Mouse (Mus musculus): ENCODE measurements around the gene Amz1. TPM values are rescaled to one million over a fixed set of nuclear protein-coding genes. Genes with fewer than 3 reads are reported as not detected.

Gene Amz1
- polyA plus RNA-seq (2015; fragmentation: Nextera tagmentation; extraction: Ambion mirVana): 0.65 and 0.67 TPM in 2 replicates

GRCm38 (mm10) chr5:140723822-140724221 is at the start of gene Amz1:
TSS of gene Amz1 (plus strand) at chr5:140724127.
- Histone ChIP-seq H3K27ac (replicated peaks) (no peak within 1 kb of the TSS), H3K9ac (ENCODE audit: low read length) (no peak within 1 kb of the TSS), H3K4me1 (replicated peaks; ENCODE audit: control insufficient read depth, insufficient read depth) (no peaks in the 10 kb centered on the region), H3K27me3 (ENCODE audit: control insufficient read depth, insufficient read depth, low read length) (no peaks in the 10 kb centered on the region), H3K36me3 (ENCODE audit: control insufficient read depth, insufficient read depth, low read length) (peaks cover 2% of the 10 kb centered on the region; the same call in 1 of the 2 replicates), H3K4me3 (ENCODE audit: low read depth, low read length) (no peak within 1 kb of the TSS), H3K4me2 (replicated peaks; ENCODE audit: low read depth) (no peak within 1 kb of the TSS), H3K9me3 (ENCODE audit: control insufficient read depth, low read length) (no peaks in the 10 kb centered on the region)
- WGBS: 76% methylated on average over 13 of the region's 13 CpGs
- TF ChIP-seq EP300 (optimal IDR thresholded peaks at IDR 0.05) (no peak), CTCF (IDR thresholded peaks at IDR 0.05; ENCODE audit: low read depth) (no peak)
- DNase-seq (ENCODE audit: low spot score): no peak
- no peak; the same call in 1 of the 2 replicates for ATAC-seq (ENCODE audit: low FRiP score, low TSS enrichment)

- Histone ChIP-seq H3K4me2 (replicated peaks; ENCODE audit: low read depth) (no peak overlapping the region), H3K9me3 (ENCODE audit: control insufficient read depth, low read length) (no peaks in the 10 kb centered on the region), H3K36me3 (ENCODE audit: control insufficient read depth, insufficient read depth, low read length) (peaks cover 6% of the 10 kb centered on the region), H3K9ac (ENCODE audit: low read length) (no peak overlapping the region), H3K4me1 (replicated peaks; ENCODE audit: control insufficient read depth, insufficient read depth) (no peaks in the 10 kb centered on the region), H3K27ac (replicated peaks) (no peak overlapping the region), H3K4me3 (ENCODE audit: low read depth, low read length) (no peak overlapping the region), H3K27me3 (ENCODE audit: control insufficient read depth, insufficient read depth, low read length) (no peaks in the 10 kb centered on the region)
- ATAC-seq (ENCODE audit: low FRiP score, low TSS enrichment) (no peak), DNase-seq (ENCODE audit: low spot score) (no peak)
- TF ChIP-seq EP300 (optimal IDR thresholded peaks at IDR 0.05): no peak
- no peak for TF ChIP-seq CTCF (IDR thresholded peaks at IDR 0.05; ENCODE audit: low read depth)
- 61% methylated on average over 11 of the region's 11 CpGs for WGBS
These were observed 48.8 kb upstream of the Amz1 start for GRCm38 (mm10) chr5:140675079-140675478.

- no peaks in the 10 kb centered on the region for H3K27me3 ChIP-seq (ENCODE audit: control insufficient read depth, insufficient read depth, low read length)
- no peak overlapping the region for H3K9ac ChIP-seq (ENCODE audit: low read length)
- no peaks in the 10 kb centered on the region for H3K9me3 ChIP-seq (ENCODE audit: control insufficient read depth, low read length)
- H3K27ac ChIP-seq (replicated peaks): no peak overlapping the region
- ATAC-seq (ENCODE audit: low FRiP score, low TSS enrichment) (no peak), DNase-seq (ENCODE audit: low spot score) (no peak)
- no peak overlapping the region for H3K4me3 ChIP-seq (ENCODE audit: low read depth, low read length)
- TF ChIP-seq EP300 (optimal IDR thresholded peaks at IDR 0.05) (no peak), CTCF (IDR thresholded peaks at IDR 0.05; ENCODE audit: low read depth) (no peak)
- H3K36me3 ChIP-seq (ENCODE audit: control insufficient read depth, insufficient read depth, low read length): peaks cover 6% of the 10 kb centered on the region
- WGBS: 85% methylated on average over 11 of the region's 11 CpGs
- no peaks in the 10 kb centered on the region for H3K4me1 ChIP-seq (replicated peaks; ENCODE audit: control insufficient read depth, insufficient read depth)
- H3K4me2 ChIP-seq (replicated peaks; ENCODE audit: low read depth): no peak overlapping the region
These were observed 48.3 kb upstream of the Amz1 start for GRCm38 (mm10) chr5:140675640-140676039.

- H3K36me3 ChIP-seq (ENCODE audit: control insufficient read depth, insufficient read depth, low read length): peaks cover 6% of the 10 kb centered on the region
- no peaks in the 10 kb centered on the region for H3K4me1 ChIP-seq (replicated peaks; ENCODE audit: control insufficient read depth, insufficient read depth)
- TF ChIP-seq EP300 (optimal IDR thresholded peaks at IDR 0.05) (no peak), CTCF (IDR thresholded peaks at IDR 0.05; ENCODE audit: low read depth) (no peak)
- H3K27ac ChIP-seq (replicated peaks): no peak overlapping the region
- WGBS: 92% methylated on average over 6 of the region's 6 CpGs
- H3K4me2 ChIP-seq (replicated peaks; ENCODE audit: low read depth): no peak overlapping the region
- ATAC-seq (ENCODE audit: low FRiP score, low TSS enrichment) (no peak), DNase-seq (ENCODE audit: low spot score) (no peak)
- no peak overlapping the region for H3K9ac ChIP-seq (ENCODE audit: low read length)
- H3K27me3 ChIP-seq (ENCODE audit: control insufficient read depth, insufficient read depth, low read length): no peaks in the 10 kb centered on the region
- H3K9me3 ChIP-seq (ENCODE audit: control insufficient read depth, low read length): no peaks in the 10 kb centered on the region
- H3K4me3 ChIP-seq (ENCODE audit: low read depth, low read length): no peak overlapping the region
These were observed 46.8 kb upstream of the Amz1 start for GRCm38 (mm10) chr5:140677137-140677536.

- Histone ChIP-seq H3K27ac (replicated peaks) (no peak overlapping the region), H3K4me1 (replicated peaks; ENCODE audit: control insufficient read depth, insufficient read depth) (no peaks in the 10 kb centered on the region), H3K36me3 (ENCODE audit: control insufficient read depth, insufficient read depth, low read length) (peaks cover 3% of the 10 kb centered on the region), H3K9ac (ENCODE audit: low read length) (no peak overlapping the region), H3K27me3 (ENCODE audit: control insufficient read depth, insufficient read depth, low read length) (no peaks in the 10 kb centered on the region), H3K4me3 (ENCODE audit: low read depth, low read length) (no peak overlapping the region), H3K9me3 (ENCODE audit: control insufficient read depth, low read length) (no peaks in the 10 kb centered on the region), H3K4me2 (replicated peaks; ENCODE audit: low read depth) (no peak overlapping the region)
- no peak for ATAC-seq (ENCODE audit: low FRiP score, low TSS enrichment)
- WGBS: 76% methylated on average over 6 of the region's 6 CpGs
- DNase-seq (ENCODE audit: low spot score): no peak
- TF ChIP-seq CTCF (IDR thresholded peaks at IDR 0.05; ENCODE audit: low read depth): no peak
- TF ChIP-seq EP300 (optimal IDR thresholded peaks at IDR 0.05): no peak
These were observed 43.9 kb upstream of the Amz1 start for GRCm38 (mm10) chr5:140680051-140680450.

- WGBS: 100% methylated on average over 1 of the region's 1 CpGs
These were observed 43.0 kb upstream of the Amz1 start for GRCm38 (mm10) chr5:140680950-140681349.

More at GRCm38 (mm10) chr5:140680950-140681349, 43.0 kb upstream of the Amz1 start:
- no peak for TF ChIP-seq CTCF (IDR thresholded peaks at IDR 0.05; ENCODE audit: low read depth)
- TF ChIP-seq EP300 (optimal IDR thresholded peaks at IDR 0.05): no peak
- no peaks in the 10 kb centered on the region for H3K27me3 ChIP-seq (ENCODE audit: control insufficient read depth, insufficient read depth, low read length)
- H3K4me3 ChIP-seq (ENCODE audit: low read depth, low read length): no peak overlapping the region
- no peaks in the 10 kb centered on the region for H3K4me1 ChIP-seq (replicated peaks; ENCODE audit: control insufficient read depth, insufficient read depth)
- no peak overlapping the region for H3K27ac ChIP-seq (replicated peaks)
- no peak for ATAC-seq (ENCODE audit: low FRiP score, low TSS enrichment)
- no peak for DNase-seq (ENCODE audit: low spot score)
- peaks cover 3% of the 10 kb centered on the region for H3K36me3 ChIP-seq (ENCODE audit: control insufficient read depth, insufficient read depth, low read length)
- no peak overlapping the region for H3K9ac ChIP-seq (ENCODE audit: low read length)
- no peaks in the 10 kb centered on the region for H3K9me3 ChIP-seq (ENCODE audit: control insufficient read depth, low read length)
- no peak overlapping the region for H3K4me2 ChIP-seq (replicated peaks; ENCODE audit: low read depth)
